Mouse (Mus musculus) gastrocnemius, adult 8-10 months (tissue): ENCODE results near the gene Plb1. TPM values are rescaled to one million over a fixed set of nuclear protein-coding genes. Genes with fewer than 3 reads are reported as not detected.

Experiments used
- DNase-seq, 2 experiments: peaks; one replicate each; pipeline ENCODE4 v3.0.0; 2022; ENCODE audit warnings: low spot score in 2 of 2
- total RNA-seq, 4 experiments: library from RNA; stranded (reverse); gene quantifications; 2 replicates each; pipeline ENCODE4 v1.2.4; 2022

Gene Plb1
- 1 to 10 TPM in 3 of 4 experiments, under 1 TPM in 1; 0.58 to 3.3 (median 1.3) TPM for total RNA-seq

DNA sequence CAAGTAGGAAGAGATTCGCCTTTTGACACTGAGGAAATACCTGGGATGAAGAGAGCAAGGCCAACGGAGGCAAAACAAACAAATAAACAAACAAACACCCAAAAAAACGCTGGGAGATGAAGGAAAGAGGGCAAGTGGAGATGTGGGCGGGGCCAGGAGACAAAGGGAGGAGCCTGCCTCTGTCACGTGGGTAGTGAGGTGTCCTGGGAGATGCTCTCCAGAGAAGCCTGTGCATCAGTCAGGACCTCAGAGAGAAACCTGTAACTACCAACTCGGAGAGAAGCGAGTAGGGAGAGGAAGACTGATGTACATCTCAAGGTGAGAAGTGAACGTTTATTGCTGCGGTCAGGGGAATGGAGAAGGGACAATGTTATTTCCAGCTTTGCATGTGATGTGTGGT, at the start of gene Plb1:
Plb1 (plus strand) TSS at position 235 of the 400 bp plus-strand sequence.
- no peak for DNase-seq

DNA sequence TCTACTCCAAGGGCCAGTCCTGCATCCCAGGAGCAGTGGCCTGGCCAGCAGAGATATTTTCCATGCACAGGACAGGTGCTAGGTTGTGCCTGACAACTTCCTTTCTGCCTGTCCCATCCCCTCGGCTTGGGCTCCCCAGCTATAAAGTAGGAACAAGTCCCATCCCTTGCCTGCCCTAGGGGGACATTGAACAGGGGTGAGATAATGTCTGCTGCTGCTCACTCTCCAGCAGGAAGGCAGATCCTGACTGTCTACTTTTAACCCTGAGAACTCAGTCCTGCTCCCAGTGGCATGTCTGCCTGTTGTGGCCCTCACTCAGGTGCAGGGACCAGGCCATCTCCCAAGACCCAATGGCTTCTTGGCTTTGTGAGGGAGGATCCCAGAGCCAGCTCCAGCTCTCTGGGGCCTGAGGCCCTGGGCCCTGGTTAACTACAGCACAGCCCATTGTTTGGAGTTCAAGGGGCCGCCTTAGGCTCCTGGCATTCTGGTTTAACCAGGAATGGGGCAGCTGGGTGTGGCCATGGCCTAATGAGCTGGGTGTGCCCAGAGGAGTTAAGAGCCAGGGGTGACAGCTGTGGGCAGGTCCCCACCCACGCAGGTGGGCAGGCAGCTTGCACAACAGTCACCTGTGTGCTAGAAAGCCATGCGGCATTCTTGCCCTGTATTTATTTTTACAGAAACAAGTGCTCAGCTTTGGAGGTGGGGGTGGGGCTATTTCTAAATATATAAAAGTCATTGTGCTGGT, 49.5 kb upstream of the Plb1 start:
- DNase-seq: no peak

GRCm38 (mm10) chr5:32187717-32188116, 44.8 kb upstream of the Plb1 start:
- no peak for DNase-seq

DNA sequence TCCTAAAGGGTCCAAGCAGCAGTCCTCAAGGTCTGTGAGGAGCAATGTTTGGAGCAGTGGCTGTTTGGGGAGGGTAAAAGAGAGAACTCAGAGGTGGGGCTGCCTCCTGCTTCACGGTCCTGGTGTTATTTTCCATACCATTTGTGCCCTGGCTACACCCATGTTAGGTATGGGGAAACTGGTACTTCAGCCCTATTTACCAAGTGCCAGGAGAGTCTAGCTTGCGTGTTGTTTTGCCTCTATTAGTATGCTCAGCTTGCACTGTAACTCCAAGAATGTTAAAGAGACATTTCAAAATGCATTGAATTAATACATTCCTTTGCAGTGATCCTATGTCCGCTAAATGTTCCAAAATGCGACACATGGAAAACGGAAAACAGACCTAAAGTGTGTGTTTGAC, 41.2 kb upstream of the Plb1 start:
- DNase-seq: no peak

- peak in 1 of 2 experiments; percentile 20 for DNase-seq
Measured at GRCm38 (mm10) chr5:32192016-32192845, 40.3 kb upstream of the Plb1 start.

DNA sequence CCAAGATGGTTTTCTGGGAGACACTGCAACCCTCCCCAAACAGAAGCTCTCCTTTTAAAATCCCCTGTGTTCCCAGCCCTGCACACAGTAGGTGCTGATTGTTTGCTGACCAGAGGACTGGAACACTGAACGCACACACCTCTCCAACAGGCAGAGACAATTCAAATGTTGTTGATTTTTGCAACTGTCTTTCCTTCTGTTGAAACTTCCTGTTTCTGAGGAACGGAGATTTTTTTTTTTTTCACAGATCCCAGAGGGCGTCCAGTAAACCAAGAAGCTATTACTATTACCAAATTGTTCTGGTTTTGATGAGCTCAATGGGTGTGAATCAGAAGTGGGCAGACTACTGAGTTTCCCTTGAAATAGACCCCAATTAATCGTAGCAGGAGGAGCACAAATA, 38.3 kb upstream of the Plb1 start:
- DNase-seq: no peak

DNA sequence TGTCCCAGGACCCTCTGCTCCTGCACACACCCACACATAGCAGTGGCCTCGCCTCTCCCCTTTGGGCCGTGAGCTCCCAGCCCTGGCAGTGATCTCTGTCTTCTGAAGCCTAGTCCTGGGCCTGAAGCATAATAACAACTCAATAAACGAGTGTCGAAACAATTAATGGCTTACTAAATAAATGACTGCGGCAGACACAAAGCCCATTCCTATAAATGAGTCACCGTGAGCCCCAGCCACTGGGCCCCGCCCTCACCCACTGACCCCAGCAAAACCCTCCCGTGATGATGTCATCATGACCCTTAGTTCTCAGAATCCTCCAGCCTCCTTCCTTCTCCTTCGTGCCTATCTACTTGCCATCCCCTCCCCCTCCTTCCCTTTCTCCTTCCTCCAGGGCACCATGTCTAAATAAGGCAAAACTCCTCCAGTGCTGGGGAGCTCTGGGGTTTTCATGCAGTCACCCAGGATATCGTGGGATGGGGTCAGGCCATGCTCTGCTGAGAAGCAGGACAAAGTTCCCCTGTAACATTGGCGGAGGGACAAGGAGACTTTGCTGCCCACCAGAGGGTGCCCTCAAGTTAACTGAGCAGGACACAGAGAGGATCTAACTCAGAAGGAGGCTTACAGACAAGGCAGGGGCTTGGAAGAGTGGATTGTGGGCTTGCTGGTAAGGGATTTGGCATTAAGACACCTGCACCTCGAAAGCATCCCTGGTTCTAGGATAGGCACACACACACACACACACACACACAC, 36.5 kb upstream of the Plb1 start:
- DNase-seq: no peak

- peak; percentile 91 to 93 for DNase-seq
Measured at GRCm38 (mm10) chr5:32197698-32198097, 34.8 kb upstream of the Plb1 start.

DNA sequence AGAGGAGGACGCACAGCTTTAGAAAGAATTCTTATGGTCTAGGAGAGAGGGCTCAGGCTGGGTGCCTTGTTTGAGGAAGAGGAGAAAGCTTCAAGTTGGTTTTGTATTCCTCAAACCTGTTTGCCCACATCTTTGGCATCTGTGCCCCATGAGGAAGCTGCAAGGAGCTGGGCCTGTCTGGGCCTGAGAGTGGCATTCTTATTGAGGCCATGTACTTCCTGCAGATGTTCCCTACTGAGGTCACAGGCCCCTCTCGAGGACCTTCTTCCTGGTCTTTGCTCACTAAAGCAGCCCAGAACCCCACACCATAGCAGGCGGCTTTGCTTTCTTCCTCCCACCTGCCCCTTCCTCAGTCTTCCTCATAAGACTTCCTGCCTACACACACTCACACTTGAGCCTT, 33.4 kb upstream of the Plb1 start:
- no peak for DNase-seq

DNA sequence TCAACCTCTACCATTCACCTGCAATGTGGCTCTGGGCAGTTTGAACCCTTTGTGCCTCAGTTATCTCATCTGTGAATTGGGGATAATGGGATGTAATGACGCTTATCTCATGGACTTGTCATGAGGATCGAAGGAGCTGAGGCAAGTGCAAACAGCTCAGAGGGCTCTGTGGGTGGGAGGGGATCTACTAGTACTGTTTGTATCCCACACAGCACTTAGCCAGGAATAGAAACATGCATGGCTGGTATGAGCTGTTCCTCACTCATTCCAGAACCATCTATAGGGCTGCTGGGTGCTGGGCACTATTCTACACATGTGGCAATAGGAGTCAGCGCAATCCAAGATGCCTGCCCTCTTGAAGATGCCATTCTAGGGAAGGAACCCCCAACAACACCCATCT, 32.9 kb upstream of the Plb1 start:
- no peak for DNase-seq

DNA sequence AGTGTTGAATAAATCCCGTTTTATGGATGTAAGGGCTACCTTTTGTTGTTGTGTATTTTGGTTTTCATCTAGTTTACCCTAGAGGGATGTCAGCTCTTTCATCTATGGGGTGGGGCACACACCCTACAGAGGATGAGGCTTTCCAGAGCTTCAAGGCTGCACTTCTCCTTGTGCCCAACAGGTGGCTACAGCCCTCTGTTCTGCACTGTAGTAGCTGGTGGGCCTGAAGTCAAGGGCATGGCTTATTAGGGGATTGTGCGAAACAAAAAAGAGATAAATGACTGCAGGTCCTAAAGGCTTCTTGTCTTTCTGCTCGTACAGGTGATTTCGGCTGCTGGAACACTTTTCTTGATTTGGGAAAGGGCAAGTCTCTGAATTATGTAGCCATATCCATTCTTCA, 27.9 kb upstream of the Plb1 start:
- DNase-seq: no peak

GRCm38 (mm10) chr5:32206726-32207125, 25.8 kb upstream of the Plb1 start:
- DNase-seq: no peak

DNA sequence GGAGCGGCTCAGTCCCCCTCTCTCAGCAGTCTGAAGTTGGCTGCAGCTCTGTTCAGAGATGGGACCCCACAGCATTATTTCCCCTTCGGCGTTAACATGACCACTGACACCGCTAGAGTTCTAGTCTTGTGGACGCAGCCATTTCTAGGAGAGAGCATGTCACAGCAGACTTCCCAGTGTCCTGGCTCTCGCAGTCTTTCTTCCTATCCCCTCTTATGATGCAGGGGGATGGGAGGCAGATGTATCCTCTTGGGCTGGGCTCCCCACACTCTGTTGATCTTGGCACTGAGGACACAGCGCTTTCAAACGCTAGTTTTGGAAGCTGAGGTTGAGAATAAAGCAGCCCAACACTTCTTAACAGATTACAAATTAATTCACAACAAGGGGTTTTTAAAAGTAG, 24.0 kb upstream of the Plb1 start:
- DNase-seq: no peak

- no peak for DNase-seq
Measured at GRCm38 (mm10) chr5:32211011-32211410, 21.5 kb upstream of the Plb1 start.

GRCm38 (mm10) chr5:32213746-32214145, 18.8 kb upstream of the Plb1 start:
- no peak for DNase-seq

DNA sequence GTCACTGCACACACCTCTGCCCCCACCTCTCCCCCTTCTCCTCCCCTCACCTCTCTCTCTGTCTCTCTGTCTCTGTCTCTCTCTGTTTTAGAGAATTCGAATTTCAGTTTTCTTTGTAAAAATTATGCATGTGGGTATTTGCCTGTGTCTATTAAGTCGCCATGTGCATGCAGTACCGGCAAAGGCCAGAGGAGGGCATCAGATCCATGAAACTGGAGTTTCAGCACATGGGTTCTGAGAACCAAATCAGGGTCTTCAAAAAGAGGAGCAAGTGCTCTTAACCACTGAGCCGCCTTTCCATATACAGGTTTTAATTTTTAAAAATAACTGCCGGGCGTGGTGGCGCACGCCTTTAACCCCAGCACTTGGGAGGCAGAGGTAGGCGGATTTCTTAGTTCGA, 17.0 kb upstream of the Plb1 start:
- no peak for DNase-seq

DNA sequence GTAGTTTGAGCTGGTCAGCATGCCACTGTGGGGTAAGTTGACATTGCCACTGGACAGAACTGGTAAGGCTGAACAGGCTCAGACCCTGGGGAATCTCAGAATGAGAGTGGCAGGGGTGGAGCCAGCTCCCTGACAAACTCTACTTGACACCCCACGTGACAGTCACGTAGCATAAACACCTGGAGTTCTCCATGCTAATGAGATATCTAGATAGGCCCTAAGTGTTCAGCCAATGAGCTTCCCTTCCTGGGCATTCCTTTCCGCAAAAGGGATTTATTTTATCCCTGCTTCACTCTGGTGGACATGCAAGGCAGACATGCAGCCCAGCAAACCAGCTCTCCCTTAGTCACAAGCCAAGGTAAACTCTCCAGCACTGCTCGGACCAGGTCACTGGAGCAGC, 16.0 kb upstream of the Plb1 start:
- no peak for DNase-seq

DNA sequence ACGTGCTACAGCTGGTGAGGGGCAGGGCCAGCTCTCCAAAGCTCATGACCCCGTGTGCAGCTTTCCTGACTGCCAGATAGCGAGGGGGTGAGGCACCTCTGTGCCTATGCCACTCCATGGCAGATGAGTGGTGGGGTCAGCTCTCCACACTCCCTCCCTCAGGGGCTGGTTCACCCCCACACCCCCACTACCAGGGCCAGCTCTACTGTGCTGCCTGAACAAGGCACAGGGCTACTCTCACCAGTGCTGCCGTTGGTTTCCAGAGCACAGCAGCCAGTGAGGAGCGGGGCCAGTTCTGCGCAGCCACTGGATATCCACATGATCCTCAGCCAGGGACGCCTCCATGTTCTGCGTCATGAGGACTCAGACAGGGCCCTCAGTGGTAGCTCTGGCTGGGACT, 15.0 kb upstream of the Plb1 start:
- no peak for DNase-seq

DNA sequence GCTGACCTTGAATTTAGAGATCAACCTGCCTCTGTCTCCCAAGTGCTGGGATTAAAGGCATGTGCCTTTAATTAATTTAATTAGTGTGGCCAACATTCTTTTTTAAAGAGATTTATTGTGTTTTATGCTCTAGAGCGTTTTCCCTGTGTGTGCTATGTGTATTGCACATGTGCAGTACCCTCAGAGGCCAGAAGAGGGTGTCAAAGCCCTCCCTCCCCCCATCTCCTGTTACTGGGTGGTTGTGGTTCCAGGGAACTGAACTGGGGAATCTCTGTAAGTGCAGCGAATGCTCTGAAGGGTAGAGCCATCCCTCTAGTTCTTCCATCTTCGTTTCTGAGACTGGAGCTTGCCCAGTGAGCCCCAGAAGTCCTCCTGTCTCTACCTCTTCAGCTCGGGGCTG, 2.1 kb upstream of the Plb1 start:
- DNase-seq: no peak

GRCm38 (mm10) chr5:32239337-32239736, 6.8 kb downstream of the Plb1 start:
- no peak for DNase-seq

DNA sequence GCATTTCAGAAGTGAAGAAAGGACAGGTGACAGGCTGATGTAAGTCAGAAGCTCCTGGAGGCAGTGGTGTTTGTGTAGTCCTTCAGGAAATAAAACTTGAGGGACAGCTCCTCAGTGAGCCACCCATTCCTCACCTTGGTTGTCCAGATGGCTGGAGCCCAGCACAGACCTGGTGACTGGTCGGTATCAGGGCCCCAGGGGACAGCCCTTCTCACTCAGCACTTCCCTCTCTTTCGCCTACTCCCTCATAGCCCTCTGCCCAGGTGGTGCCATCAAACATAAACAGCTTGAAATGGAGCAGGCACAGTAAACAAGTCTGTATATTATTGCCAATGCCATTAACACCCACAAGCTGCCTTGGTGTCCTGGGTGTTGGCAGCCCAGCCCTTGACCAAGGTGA, 8.2 kb downstream of the Plb1 start:
- DNase-seq: no peak

- no peak for DNase-seq
Measured at GRCm38 (mm10) chr5:32243286-32243885, 10.9 kb downstream of the Plb1 start.
